Mouse (Mus musculus): Measurements from ENCODE around the gene Baiap2l1.

DNA sequence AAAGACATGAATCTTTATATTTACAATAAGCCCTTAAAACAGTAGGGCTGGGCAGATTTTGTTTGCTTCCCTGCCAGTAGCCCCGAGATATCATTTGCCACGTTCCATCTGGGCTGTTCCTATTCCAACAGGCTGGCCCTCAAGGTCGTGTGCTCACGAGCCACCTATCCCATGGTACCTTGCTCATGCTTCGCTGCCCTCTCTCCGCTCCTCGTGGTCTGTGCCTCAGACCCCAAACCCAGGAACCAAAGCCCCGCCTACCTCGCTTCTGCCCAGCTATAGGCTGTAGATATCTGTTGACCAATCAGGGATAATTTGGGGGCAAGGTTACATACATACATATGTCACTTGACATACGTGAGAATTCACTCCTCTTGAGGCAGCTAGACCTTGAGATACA lies 110.6 kb downstream of the Baiap2l1 start:
- TF ChIP-seq POLR2AphosphoS2 (IDR thresholded peaks at IDR 0.05; ENCODE audit: insufficient read length, low read depth): no peak
- TF ChIP-seq MAX (IDR thresholded peaks at IDR 0.05; ENCODE audit: low read depth): no peak
- no peak for TF ChIP-seq POLR2A (IDR thresholded peaks at IDR 0.05; ENCODE audit: insufficient read length, low read depth)
- TF ChIP-seq TCF3 (IDR thresholded peaks at IDR 0.05; ENCODE audit: insufficient read length, low read depth): no peak
- TF ChIP-seq USF1 (IDR thresholded peaks at IDR 0.05; ENCODE audit: low read depth): no peak
- TF ChIP-seq E2F4 (IDR thresholded peaks at IDR 0.05; ENCODE audit: insufficient read depth): no peak
- TF ChIP-seq MYOD1 (IDR thresholded peaks at IDR 0.05; ENCODE audit: control insufficient read depth in 1 of 3, insufficient read length in 2 of 3, low read depth in 2 of 3): no peak
- no peak for TF ChIP-seq TCF12 (IDR thresholded peaks at IDR 0.05; ENCODE audit: insufficient read depth, poor library complexity, severe bottlenecking)
- no peak for TF ChIP-seq MYOG (IDR thresholded peaks at IDR 0.05; ENCODE audit: control insufficient read depth in 1 of 3, insufficient read depth in 1 of 3, insufficient read length in 2 of 3, low read depth in 2 of 3)
- no peak for TF ChIP-seq SRF (IDR thresholded peaks at IDR 0.05; ENCODE audit: control insufficient read depth, insufficient read length, low read depth)
- no peak for TF ChIP-seq CEBPB (IDR thresholded peaks at IDR 0.05; ENCODE audit: insufficient read depth, poor library complexity, severe bottlenecking)
- TF ChIP-seq REST (IDR thresholded peaks at IDR 0.05; ENCODE audit: insufficient read depth, insufficient read length): no peak

Measured in myocyte (in vitro differentiated cells).